Mouse (Mus musculus): ENCODE results near the gene Kcnc1. TPM values are rescaled to one million over a fixed set of nuclear protein-coding genes. Genes with fewer than 3 reads are reported as not detected.
A peak's percentile ranks its signal among the peaks of the same experiment; 100 is the strongest.

Kcnc1 gene
- polyA plus RNA-seq, 1 experiment = 28.9 TPM

DNA sequence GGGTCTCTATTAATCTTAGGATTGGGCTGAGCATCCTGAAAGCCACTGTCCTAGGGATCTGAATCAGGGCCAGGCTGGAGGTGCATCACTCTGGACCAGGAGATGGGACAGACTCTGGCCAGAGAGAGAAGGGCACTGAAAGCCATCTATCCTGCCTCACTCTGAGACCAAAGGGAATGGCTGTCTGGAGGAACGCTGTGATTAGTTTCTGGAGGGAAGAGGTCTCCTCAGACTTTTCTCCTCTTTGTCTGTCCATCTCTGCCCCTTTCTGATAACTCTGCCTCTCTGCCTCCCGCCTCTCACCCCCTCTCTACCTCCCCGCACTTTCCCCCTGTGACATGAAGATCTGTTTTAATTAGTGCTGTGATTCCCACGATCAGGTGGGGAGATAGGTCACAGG lies 1.4 kb upstream of the Kcnc1 start:
- TF ChIP-seq POLR2A (IDR thresholded peaks at IDR 0.05; ENCODE audit: borderline replicate concordance, extremely low read depth, insufficient read depth, insufficient read length, poor library complexity, severe bottlenecking) = no peak
- TF ChIP-seq CTCF (IDR thresholded peaks at IDR 0.05; ENCODE audit: borderline replicate concordance, extremely low read depth, insufficient read depth, insufficient read length) = no peak
- DNase-seq (ENCODE audit: low read depth) = no peak

DNA sequence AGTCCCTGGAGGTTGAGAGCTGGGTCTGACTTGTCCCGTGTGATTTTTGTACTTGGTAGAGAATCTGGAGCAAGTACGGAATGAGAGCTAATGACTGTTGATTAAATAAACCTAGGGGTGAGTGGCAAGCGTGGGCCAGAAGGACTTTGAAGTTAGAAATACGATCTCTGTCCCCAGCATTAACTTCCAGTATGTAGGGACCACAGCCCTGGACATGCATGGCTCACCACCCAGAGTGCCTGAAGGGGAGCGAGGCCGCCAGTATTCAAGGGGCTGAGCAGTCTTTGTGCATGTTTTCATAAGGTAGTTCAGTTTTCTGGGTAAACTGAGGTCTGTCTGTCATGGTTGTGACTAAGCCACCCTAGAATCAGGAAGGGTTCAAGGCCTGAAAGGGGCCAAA lies 726 bp upstream of the Kcnc1 start:
- no peak for TF ChIP-seq CTCF (IDR thresholded peaks at IDR 0.05; ENCODE audit: borderline replicate concordance, extremely low read depth, insufficient read depth, insufficient read length)
- no peak for TF ChIP-seq POLR2A (IDR thresholded peaks at IDR 0.05; ENCODE audit: borderline replicate concordance, extremely low read depth, insufficient read depth, insufficient read length, poor library complexity, severe bottlenecking)
- no peak for DNase-seq (ENCODE audit: low read depth)

DNA sequence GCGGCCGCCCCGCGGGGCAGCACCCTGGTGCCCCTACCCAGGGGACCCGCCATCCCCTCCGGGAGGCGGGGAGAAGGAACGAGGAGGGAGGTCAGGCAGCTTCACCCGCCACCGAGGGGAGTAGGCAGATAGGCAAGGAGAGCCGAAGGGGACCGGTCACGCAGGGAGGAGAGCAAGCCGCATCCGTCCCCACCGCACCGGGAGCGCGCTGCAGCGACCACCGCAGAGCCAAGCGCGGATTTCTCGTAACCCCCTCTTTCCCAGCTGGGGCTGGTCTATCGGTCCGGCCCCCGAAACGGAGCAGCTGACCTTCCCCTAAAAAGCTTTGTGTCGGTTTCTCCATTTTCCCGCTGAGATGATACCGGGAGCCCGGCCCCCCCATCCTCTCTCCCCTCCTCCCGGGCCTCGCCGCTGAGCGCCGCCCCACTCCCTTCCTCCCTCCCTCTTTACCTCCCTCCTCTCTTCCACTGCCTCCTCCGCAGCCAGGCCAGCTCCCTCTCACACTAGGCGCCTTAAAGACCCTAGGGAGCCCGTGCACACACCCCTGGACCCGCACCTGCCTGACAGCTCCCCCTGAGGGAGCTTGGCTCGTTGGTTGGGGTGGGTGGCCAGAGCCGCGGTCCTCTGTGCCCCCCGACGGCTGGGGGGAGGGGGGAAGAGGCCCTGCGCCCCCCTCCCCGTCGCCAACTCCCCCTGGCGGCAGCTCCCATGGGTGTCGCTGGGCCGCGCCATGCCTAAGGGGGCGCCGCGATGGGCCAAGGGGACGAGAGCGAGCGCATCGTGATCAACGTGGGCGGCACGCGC lies 833 bp downstream of the Kcnc1 start:
- DNase-seq (ENCODE audit: low read depth) = peak; percentile 74
- TF ChIP-seq CTCF (IDR thresholded peaks at IDR 0.05; ENCODE audit: borderline replicate concordance, extremely low read depth, insufficient read depth, insufficient read length) = peak; percentile 46; the same call in 1 of the 2 replicates
- TF ChIP-seq POLR2A (IDR thresholded peaks at IDR 0.05; ENCODE audit: borderline replicate concordance, extremely low read depth, insufficient read depth, insufficient read length, poor library complexity, severe bottlenecking) = 0 out of 2 replicates have a peak, but pooled peaks have one; percentile 7

DNA sequence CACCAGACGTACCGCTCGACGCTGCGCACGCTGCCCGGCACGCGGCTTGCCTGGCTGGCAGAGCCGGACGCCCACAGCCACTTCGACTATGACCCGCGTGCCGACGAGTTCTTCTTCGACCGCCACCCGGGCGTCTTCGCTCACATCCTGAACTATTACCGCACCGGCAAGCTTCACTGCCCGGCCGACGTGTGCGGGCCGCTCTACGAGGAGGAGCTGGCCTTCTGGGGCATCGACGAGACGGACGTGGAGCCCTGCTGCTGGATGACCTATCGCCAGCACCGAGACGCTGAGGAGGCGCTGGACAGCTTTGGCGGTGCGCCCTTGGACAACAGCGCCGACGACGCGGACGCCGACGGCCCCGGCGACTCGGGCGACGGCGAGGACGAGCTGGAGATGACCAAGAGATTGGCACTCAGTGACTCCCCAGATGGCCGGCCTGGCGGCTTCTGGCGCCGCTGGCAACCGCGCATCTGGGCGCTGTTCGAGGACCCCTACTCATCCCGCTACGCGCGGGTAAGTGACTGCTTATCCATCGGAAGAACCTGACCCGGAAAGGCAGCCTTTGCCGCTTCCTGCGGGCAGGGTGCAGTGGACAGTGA lies 1.5 kb downstream of the Kcnc1 start:
- no peak for TF ChIP-seq POLR2A (IDR thresholded peaks at IDR 0.05; ENCODE audit: borderline replicate concordance, extremely low read depth, insufficient read depth, insufficient read length, poor library complexity, severe bottlenecking)
- TF ChIP-seq CTCF (IDR thresholded peaks at IDR 0.05; ENCODE audit: borderline replicate concordance, extremely low read depth, insufficient read depth, insufficient read length) = no peak
- peak; percentile 14 for DNase-seq (ENCODE audit: low read depth)

DNA sequence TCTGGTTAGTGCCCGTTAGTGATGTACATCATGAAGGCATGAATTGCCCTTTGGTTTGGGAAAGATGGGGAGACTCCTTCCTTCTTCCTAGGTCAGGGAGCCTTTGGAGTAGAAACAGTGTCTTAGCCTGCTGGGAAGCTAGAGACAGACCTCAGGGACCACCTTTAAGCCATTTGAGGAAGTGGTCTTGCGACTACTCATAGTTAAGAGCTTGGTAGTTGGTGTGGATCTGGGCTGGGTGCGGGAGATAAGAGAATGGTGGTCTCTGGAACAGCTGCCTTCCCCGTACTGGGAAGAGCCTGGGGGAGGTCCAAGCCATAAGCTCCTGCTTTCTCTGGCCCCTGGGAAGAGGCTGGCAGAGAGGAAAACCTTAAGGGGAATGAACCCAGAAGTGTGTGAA lies 2.3 kb downstream of the Kcnc1 start:
- no peak for DNase-seq (ENCODE audit: low read depth)
- TF ChIP-seq CTCF (IDR thresholded peaks at IDR 0.05; ENCODE audit: borderline replicate concordance, extremely low read depth, insufficient read depth, insufficient read length) (no peak), POLR2A (IDR thresholded peaks at IDR 0.05; ENCODE audit: borderline replicate concordance, extremely low read depth, insufficient read depth, insufficient read length, poor library complexity, severe bottlenecking) (no peak)

DNA sequence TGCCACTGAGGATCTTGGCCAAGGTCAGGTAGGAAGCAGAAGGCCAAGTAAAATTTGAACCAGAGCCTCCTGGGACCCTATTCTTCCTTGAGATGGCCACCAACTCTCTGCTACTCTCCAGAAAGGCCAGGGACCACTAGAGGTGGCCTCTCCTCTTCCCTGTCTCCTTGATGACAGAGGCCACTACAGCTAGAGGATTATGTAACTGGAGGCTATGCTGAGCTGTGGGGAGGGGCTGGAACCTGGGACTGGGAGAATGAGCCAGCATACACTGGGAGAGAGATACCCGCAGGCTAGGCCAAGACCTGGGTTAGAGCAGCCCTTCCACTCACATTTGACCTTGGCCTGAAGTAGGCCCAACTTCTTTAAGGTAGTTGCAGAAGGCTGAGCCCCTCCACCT lies 3.4 kb downstream of the Kcnc1 start:
- TF ChIP-seq CTCF (IDR thresholded peaks at IDR 0.05; ENCODE audit: borderline replicate concordance, extremely low read depth, insufficient read depth, insufficient read length) = no peak
- no peak for TF ChIP-seq POLR2A (IDR thresholded peaks at IDR 0.05; ENCODE audit: borderline replicate concordance, extremely low read depth, insufficient read depth, insufficient read length, poor library complexity, severe bottlenecking)
- no peak for DNase-seq (ENCODE audit: low read depth)

DNA sequence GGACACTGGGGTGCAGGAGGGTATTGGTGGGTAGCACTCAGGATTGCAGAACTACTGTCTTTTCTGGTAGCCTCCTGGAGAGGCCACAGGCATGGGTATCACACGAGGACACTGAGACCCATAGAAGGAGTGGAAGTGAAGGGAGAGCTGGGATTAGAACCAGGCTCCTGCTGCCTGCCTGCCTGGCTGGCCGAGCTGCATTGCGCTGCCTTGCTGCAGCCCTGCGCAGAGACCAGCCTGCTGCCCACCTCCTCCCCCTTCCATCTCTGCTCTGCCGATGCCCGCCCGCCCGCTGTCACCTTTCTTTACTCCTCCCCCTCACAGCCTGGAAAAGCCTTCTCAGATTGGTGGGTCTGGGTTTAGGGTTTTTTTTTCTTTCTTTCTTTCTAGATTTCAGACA lies 4.0 kb downstream of the Kcnc1 start:
- peak; percentile 55 for DNase-seq (ENCODE audit: low read depth)
- TF ChIP-seq CTCF (IDR thresholded peaks at IDR 0.05; ENCODE audit: borderline replicate concordance, extremely low read depth, insufficient read depth, insufficient read length) (no peak), POLR2A (IDR thresholded peaks at IDR 0.05; ENCODE audit: borderline replicate concordance, extremely low read depth, insufficient read depth, insufficient read length, poor library complexity, severe bottlenecking) (no peak)

DNA sequence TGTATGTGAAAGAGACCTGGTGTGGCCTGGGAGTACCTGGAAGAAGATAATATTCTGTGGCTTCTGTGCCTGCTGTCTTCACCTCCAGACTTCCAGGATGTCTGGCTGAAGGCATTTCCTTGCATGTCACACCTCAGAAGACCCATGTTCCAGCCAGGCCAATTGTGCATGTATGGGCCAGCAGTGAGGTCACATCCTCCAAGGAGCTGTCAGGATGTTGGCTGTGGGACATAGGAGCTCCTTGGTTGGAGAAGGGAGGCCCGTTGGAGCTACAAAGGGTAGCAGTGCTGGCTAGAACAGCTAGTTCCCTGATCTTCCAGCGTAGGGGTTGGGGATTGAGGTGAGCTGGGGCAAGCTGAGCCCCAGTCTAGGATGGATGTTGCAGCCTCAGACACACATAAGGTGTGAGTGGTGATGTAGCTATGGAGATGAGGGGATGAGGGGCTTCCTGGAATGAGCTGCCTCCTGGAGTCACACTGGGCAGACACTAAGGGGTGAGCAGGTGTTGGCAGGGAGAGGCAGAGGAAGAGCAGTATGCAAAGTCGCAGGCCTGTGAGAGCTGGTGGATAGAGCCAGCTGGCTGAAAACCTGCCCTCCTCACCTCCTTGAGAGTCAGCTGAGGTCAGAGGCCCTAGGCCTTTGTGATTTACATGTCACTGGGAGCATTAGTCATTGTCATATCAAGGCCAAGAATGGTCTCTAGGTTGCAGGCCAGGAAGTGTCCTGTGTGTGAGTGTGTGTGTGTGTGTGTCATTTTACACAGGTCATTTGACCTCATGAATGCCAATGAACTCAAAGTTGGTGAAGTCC lies 5.3 kb downstream of the Kcnc1 start:
- no peak for DNase-seq (ENCODE audit: low read depth)
- TF ChIP-seq POLR2A (IDR thresholded peaks at IDR 0.05; ENCODE audit: borderline replicate concordance, extremely low read depth, insufficient read depth, insufficient read length, poor library complexity, severe bottlenecking) = no peak
- TF ChIP-seq CTCF (IDR thresholded peaks at IDR 0.05; ENCODE audit: borderline replicate concordance, extremely low read depth, insufficient read depth, insufficient read length) = no peak

DNA sequence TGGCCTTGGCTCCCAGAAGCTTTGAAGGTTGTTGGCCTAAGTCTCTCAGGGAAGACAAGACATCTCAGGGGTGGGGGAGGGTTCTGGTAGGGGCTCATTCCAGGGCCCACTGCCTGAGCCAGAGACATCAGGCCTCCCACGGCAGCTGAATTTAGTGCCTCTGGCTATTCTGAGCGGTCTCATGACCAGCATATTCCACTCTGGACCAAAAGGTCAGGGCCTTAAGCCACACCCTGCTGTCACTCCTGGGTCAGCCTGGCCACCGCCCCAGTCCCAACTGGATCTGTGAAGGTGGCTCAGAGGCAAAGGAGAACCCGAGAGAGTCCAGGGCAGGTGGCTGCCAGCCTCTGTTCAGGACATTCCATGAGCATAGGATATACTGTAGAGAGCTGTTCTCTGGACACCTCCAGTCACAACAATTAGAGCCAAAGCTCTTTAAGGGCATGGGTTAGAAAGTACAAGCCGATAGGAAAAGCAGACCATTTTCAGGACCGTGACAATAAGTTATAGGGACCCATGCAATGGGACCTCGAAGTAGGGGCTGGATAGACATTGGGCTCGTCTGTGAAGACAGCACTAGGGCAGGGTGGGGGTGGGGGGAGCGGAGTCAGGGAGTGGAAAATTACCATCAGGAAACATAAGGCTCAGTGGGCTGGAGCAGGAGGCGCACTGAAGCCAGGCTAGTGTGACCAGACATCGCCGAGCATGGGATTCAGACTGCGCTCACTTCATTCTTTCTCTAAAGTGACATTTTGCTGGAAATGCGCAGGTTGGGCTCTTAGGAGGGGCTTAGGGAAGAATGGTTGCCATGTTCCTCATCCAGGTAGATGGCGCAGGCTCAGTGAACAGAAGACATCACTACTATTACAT lies 7.6 kb downstream of the Kcnc1 start:
- TF ChIP-seq POLR2A (IDR thresholded peaks at IDR 0.05; ENCODE audit: borderline replicate concordance, extremely low read depth, insufficient read depth, insufficient read length, poor library complexity, severe bottlenecking) = no peak
- no peak for TF ChIP-seq CTCF (IDR thresholded peaks at IDR 0.05; ENCODE audit: borderline replicate concordance, extremely low read depth, insufficient read depth, insufficient read length)
- no peak for DNase-seq (ENCODE audit: low read depth)

DNA sequence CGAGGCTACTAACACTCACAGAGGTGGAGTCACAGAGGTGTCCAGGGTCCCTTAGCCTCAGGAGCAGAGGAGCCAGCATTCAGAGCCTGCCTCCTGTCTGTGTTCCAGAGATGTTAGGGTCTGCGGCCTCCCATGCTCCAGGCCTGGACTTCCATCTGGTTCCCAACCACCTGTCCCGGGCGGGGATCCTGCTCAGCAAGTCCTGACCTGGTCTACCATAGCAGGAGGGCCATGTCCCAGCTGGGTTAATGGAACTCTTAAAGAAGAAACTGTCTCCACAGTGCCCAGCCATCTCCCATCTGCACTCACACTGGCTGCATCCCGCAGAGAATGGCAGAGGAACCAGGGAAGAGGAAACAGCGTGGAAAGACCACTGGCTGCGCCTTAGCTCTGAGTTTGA lies 8.5 kb downstream of the Kcnc1 start:
- TF ChIP-seq POLR2A (IDR thresholded peaks at IDR 0.05; ENCODE audit: borderline replicate concordance, extremely low read depth, insufficient read depth, insufficient read length, poor library complexity, severe bottlenecking) = no peak
- DNase-seq (ENCODE audit: low read depth) = no peak

All from brain, embryonic 14.5 days (tissue).